Mouse (Mus musculus) thymus, postnatal 10 days (tissue): Measurements from ENCODE around the gene Coq10a.

ENCODE experiments used
- DNase-seq, 2 experiments: peaks; one replicate each; pipeline ENCODE4 v3.0.0; 2021; ENCODE audit warnings: low spot score in 2 of 2

Coq10a gene

GRCm38 (mm10) chr10:128368402-128369217 lies at the start of gene Coq10a:
Gene Coq10a, minus strand, starts transcription at chr10:128368997.
- peak; percentile 85 to 87 for DNase-seq

DNA sequence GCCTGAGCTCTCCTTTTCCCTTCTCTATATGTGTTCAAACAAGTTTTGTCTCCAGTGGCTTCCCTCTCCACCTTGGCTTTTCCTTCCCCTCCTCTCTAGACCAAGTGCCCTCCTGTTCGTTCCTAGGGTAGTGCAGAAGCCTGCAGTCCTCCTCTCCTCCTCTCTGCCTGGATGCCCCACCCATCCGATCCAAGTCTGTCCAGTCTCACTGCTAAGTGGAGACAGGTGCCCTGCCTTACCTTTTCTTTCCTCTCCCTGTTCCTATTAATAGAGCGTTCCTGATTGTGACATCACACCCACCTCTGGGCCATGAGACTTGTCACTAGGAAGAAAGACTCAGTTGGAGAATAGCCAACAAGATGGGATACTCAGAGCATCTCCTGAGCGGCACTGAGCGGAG lies 46.1 kb upstream of the Coq10a start:
- DNase-seq = no peak

- no peak for DNase-seq
These were observed 44.3 kb upstream of the Coq10a start for GRCm38 (mm10) chr10:128413076-128413475.

DNA sequence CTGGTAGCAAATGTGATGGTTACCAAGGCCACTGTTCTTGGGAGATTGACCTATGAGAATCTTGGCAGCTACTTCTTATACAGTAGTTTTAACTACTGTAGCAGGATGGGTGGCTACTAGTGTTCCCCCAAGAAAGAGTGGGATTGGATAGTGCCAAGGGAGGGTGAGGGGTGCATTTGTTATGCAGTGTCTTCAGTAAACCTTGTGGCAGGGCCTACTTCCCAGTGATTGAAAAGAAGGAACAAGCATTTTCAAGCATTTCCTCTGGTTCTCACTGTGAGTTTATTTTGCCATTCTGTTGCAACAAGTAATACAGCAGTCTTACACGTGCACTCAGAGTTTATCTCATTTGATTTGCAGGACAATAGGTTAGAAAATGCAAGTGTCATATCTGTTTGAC lies 43.8 kb upstream of the Coq10a start:
- no peak for DNase-seq

- DNase-seq = no peak
These were observed 43.2 kb upstream of the Coq10a start for GRCm38 (mm10) chr10:128412055-128412381.

DNA sequence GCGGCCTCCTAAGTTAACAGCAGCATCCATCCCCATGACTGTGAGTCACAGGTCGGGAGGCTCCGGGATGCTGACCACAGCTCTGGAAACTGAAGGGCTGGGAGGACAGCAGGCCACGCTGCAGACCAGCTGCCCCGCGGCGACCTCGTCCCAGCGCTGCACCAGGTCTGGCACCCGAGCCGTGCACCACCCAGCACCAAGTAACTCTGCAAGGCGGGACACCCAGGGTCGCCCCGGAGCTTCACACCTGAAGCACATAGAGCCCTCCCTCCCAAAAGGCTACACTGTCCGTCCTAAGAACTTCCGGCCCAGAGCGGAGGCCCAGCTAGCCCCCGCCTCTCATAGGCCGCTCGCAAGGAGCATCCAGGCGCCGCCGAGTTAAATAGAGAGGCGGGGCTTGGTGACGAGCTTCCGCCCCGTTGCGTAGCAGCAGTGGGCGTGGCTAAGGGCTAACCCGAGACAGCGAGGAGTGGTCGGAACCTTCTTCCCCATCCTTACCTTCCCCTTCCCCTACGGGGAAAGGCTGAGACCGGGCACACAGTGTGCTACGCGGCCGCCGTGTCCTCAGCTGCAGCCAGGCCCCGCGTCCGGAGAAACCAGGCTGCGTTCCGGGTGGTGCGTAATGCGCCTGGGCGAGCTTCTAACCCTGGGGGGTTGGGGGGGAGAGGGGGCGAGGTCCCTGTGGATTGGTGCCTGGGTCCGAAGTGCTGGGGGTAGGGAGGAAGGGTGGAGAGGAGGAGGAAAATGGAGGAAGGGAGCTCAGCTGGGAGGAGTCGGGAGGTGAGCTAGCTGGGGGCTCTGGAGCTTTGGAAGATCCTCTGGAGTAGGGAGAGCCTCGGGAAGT lies 42.6 kb upstream of the Coq10a start, which contains the start of the genes Nabp2 and Rnf41:
TSS of gene Nabp2 (minus strand) at position 282 of the 844 bp plus-strand sequence.
TSS of gene Rnf41 (plus strand) at position 447 of the 844 bp plus-strand sequence.
- DNase-seq = peak; percentile 95 to 97

DNA sequence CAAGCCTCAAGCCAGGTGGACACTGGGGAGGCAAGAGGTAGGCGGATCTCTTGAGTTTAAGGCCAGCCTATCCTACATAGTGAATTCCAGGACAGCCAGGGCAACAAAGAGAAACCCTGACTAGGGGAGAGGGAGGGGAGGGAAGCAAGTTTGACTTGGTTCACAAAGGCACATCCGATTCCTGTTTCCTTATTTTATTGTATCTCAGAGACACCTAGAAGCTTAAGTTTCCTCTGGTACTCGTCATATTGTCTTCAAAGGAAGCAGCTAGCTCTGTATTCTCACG lies 41.7 kb upstream of the Coq10a start:
- no peak for DNase-seq

DNA sequence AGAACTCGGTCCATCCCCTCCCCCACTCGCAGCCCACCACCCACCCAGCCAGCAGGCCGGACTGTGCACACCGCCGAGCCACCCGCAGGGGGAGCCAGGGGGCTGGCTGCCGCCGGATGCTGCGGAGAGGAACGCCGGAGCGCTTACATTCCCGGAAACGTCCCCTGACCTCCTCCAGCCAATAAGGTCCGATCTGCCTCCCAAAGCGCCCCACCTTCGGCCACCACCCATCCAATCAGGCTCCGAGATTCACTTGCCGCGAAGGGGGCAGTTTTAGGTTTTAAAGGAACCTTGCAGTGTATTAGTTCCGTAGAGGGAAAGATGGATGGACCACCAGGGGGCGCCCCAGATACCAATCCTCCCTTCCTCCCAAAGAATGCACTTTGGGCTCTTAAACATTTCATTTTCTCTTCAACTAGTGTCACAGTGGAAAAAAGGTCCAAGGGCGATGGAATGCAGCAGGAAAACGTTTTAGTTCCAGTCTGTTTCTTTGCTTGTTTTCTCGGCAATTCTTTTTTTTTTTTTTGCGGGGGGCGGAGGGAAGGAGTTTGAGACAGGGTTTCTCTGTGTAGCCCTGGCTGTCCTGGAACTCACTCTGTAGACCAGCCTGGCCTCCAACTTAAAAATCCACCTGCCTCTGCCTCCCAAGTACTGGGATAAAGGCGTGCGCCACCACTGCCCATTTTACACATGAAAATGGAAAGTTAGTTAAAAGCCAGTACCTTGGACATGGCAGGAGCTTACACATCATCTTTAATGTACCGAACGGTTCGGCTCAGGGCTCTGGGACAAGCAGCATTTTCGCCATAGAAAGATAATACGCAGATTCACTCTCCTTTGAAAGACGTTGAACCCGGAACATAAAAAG lies 41.1 kb upstream of the Coq10a start:
- peak; percentile 96 to 98 for DNase-seq

GRCm38 (mm10) chr10:128408591-128409535 lies 40.1 kb upstream of the Coq10a start:
- peak in 1 of 2 experiments; percentile 33 for DNase-seq

- no peak for DNase-seq
These were observed 35.1 kb upstream of the Coq10a start for GRCm38 (mm10) chr10:128403931-128404330.

- DNase-seq = no peak
These were observed 32.8 kb upstream of the Coq10a start for GRCm38 (mm10) chr10:128401638-128402037.

GRCm38 (mm10) chr10:128401056-128401455 lies 32.3 kb upstream of the Coq10a start, which contains the start of gene Slc39a5:
Gene Slc39a5, minus strand, starts transcription at chr10:128401229.
- no peak for DNase-seq

DNA sequence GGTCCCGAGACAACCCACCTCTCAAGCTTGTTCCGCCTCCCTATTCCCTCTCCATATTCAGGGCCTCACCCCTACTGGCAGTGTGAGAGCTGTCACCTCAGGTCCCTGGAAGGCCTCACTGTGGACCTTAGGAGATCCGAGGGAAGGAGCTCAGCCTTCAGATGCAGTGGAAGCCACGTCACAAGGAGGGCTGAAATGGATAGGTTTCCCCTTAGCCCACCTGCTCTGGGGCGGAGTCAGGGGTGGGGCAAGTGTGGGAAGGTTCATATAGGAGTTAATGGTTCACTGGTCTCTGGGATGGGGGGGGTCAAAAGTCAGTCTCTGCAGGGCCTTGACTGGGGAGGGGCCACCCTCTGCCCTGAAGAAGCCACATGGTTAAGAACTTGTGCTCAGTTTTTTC lies 31.5 kb upstream of the Coq10a start:
- DNase-seq = no peak

DNA sequence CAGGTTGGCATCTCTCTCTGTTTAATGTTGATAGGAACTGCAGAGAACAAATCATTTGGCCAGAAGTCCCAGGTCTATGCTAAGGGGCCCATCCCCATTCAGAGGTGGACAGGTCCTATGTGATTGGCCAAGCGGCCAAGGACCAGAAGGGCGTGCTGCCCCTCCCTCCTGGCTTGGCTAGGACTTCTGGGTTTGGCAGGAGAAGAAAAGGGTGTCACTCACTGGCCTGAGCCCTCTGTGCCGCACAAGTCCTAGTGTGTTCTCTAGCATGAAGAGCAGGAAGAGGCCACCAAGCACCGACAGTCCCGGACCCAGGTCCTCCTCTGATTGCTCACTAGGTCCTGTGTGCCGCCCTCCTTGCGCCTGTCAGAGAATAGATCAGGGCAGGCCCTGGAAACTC lies 28.7 kb upstream of the Coq10a start:
- no peak for DNase-seq

- no peak for DNase-seq
These were observed 28.0 kb upstream of the Coq10a start for GRCm38 (mm10) chr10:128396716-128397264.

DNA sequence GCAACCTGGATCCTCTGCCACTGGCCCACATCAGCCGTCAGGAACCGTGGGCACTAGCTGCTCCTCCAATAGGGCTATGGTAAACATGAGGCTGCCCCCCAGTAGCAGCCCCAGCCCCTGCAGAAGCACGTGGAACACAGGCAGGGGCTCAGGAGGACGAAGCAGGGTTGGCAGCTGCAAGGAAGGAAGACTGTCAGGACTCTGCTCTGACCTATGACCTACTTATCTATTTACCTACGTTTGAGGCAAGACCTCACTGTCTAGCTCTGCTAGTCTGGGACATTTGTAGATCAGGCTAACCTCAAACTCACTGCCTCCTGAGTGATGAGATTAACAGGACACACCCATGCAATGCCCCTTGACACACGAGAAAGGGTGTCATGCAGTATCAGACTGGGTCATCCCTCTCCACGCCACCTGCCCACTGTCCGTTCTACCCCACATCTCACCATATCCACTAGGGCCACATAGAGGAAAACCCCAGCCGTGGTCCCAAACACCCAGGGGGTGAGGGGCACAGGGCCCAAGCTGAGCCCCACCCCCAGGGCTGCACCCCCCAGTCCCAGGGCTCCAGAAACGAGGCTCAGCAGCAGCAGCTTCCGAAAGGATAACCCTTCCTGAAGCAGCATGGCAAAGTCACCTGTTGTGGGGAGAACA lies 27.3 kb upstream of the Coq10a start:
- DNase-seq = no peak

DNA sequence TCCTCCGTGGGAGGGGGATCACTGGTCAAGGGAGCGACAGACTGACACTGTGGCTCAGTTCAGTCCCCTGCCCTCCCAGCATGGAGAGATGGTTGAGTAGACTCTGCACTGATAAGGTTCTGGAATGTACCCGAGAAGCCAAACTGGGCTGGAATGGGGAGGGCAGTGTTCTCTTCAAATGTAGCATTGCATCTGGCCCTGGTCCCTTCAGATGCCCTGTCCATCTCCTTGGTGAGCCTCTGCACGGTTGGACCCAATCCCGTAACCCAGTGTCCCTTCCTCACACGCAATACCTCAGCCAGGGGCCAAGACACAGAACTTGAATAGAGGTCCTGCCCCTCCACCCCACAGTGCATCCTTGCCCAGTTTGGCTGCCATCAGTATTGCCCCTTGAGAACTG lies 23.1 kb upstream of the Coq10a start:
- DNase-seq = no peak

DNA sequence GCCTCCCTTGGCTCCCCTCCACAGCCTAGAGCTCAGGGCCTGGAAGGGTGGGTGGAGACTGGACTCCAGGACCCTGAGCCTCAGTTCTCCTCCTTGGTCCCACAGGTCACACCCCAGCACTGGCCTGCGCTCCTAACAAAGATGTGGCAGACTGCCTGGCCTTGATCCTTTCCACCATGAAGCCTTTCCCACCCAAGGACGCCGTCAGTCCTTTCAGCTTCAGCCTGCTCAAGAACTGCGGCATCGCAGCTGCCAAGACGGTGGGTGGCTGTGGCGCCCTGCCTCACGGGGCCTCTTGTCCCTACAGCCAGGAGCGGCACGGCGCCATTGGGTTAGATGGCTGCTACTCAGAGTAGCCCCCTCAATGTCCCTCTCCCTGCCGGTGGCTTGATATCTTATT lies 21.6 kb upstream of the Coq10a start:
- no peak for DNase-seq

GRCm38 (mm10) chr10:128389570-128389969 lies 20.8 kb upstream of the Coq10a start:
- DNase-seq = no peak

DNA sequence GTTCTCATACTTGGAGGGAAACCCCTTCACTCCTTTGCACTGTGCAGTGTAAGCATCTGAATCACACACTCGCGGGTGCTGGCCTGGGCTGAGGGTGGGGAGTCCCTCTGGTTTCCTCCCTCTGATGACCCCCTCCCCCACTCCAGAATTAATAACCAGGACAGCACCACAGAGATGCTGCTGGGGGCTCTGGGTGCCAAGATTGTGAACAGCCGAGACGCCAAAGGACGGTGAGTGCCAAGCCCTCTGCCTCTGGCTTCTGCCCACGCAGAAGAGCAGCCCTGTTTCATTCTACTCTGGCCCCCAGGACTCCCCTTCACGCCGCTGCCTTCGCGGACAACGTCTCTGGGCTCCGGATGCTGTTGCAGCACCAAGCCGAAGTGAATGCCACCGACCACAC lies 20.1 kb upstream of the Coq10a start:
- DNase-seq = no peak
